Mouse (Mus musculus): ENCODE measurements around the gene Megf6. TPM values are rescaled to one million over a fixed set of nuclear protein-coding genes. Genes with fewer than 3 reads are reported as not detected.

Gene Megf6
- 7.0 and 12.7 TPM in 2 replicates for polyA plus RNA-seq (2014; fragmentation: Nextera tagmentation; extraction: Ambion mirVana)

DNA sequence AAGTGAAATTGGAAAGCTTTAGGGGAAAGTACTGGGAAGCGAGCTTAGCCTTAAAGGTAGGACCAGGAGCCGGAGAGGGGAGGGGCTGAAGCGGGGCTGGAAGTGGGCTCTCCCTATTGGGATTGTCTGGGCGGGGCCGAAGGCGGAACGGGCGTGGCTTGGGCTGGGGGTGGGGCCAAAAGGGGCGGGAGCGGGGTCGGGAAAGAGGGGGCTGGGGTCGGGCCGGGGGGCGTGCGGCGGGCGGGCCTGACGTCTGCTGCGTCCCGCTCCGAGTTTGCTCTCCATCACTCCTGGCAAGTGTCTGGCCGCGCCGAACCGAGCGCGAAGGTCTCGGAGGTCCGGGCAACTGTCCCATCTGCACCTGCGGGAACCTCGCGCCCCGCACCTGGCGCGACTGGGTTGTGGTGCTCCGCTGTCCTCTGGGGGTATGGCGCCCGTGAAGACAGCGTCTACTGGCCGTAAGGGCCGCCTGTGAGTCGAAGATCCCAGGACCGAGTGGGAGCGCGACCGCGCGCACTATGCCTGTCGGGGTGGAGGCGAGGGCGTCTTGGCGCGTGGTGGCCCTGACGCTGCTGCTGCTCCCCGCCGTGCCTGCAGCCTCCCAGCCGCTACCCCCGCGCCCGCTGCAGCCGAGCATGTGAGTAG lies at the start of gene Megf6:
Megf6 (plus strand) TSS at position 225 of the 645 bp plus-strand sequence.
- Histone ChIP-seq H3K9ac (ENCODE audit: low read depth, low read length) (peak within 1 kb of the TSS; percentile 51), H3K4me3 (ENCODE audit: low read length) (peak within 1 kb of the TSS; percentile 57), H3K4me1 (ENCODE audit: control insufficient read depth, insufficient read depth, low read length) (peaks cover 10% of the 10 kb centered on the region; the same call in 1 of the 2 replicates), H3K27ac (ENCODE audit: low read depth, low read length) (no peak within 1 kb of the TSS), H3K4me2 (replicated peaks; ENCODE audit: low read depth, low read length) (peak within 1 kb of the TSS; percentile 97), H3K27me3 (ENCODE audit: control insufficient read depth, insufficient read depth, low read length) (peaks cover 34% of the 10 kb centered on the region), H3K36me3 (ENCODE audit: control insufficient read depth, insufficient read depth, low read length) (no peaks in the 10 kb centered on the region), H3K9me3 (ENCODE audit: control insufficient read depth, low read length) (no peaks in the 10 kb centered on the region)
- WGBS: under 1% methylated on average over 46 of the region's 61 CpGs
- peak; percentile 83 for ATAC-seq (ENCODE audit: low FRiP score, low TSS enrichment)

DNA sequence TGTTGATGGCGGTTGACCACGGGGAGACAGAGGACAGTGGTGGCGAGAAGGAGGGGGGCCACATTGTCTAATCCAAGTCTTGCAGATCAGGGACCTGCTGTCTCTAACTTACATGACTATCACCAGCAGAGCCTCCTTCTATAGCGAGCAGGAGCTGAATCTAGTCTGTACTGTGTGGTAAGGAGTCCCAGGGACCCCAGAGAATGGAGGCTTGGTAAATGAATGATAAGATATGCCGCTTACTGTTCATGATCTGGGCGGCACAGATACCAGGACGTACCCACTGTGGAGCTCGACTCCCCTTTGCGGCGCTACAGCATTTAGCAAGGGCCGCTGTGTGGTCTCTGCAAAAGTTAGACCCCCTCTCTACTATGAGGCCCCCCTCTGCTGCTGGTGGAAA lies 48.7 kb upstream of the Megf6 start:
- Histone ChIP-seq H3K4me1 (ENCODE audit: control insufficient read depth, insufficient read depth, low read length) (no peaks in the 10 kb centered on the region), H3K27ac (ENCODE audit: low read depth, low read length) (no peak overlapping the region), H3K9me3 (ENCODE audit: control insufficient read depth, low read length) (no peaks in the 10 kb centered on the region), H3K4me2 (replicated peaks; ENCODE audit: low read depth, low read length) (no peak overlapping the region), H3K4me3 (ENCODE audit: low read length) (no peak overlapping the region), H3K9ac (ENCODE audit: low read depth, low read length) (no peak overlapping the region), H3K27me3 (ENCODE audit: control insufficient read depth, insufficient read depth, low read length) (peaks cover 4% of the 10 kb centered on the region; the same call in 1 of the 2 replicates), H3K36me3 (ENCODE audit: control insufficient read depth, insufficient read depth, low read length) (no peaks in the 10 kb centered on the region)
- ATAC-seq (ENCODE audit: low FRiP score, low TSS enrichment): no peak
- 82% methylated on average over 11 of the region's 11 CpGs for WGBS

DNA sequence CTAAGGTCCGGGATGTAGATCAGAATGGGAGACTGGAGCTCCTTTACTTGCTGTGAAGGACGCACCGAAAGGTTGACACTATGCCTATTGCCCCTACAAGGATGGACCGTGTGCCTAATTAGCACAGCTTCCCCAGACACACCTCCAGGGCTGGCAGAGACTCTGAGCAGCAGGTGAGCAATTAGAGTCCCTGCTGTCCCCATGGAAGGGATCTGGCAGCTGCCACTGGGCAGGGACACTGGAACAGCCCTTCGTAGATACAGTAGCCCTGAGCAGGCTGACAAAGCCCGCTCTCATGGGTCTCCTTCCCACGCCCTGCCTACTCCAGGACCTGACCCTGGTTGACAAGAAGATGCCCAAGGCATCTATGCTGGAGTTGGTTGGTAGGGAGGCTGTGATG lies 48.2 kb upstream of the Megf6 start:
- H3K4me3 ChIP-seq (ENCODE audit: low read length): no peak overlapping the region
- no peak overlapping the region for H3K9ac ChIP-seq (ENCODE audit: low read depth, low read length)
- no peaks in the 10 kb centered on the region for H3K36me3 ChIP-seq (ENCODE audit: control insufficient read depth, insufficient read depth, low read length)
- H3K4me1 ChIP-seq (ENCODE audit: control insufficient read depth, insufficient read depth, low read length): no peaks in the 10 kb centered on the region
- no peaks in the 10 kb centered on the region for H3K9me3 ChIP-seq (ENCODE audit: control insufficient read depth, low read length)
- H3K4me2 ChIP-seq (replicated peaks; ENCODE audit: low read depth, low read length): no peak overlapping the region
- 77% methylated on average over 7 of the region's 7 CpGs for WGBS
- no peak overlapping the region for H3K27ac ChIP-seq (ENCODE audit: low read depth, low read length)
- no peak for ATAC-seq (ENCODE audit: low FRiP score, low TSS enrichment)
- H3K27me3 ChIP-seq (ENCODE audit: control insufficient read depth, insufficient read depth, low read length): peaks cover 4% of the 10 kb centered on the region; the same call in 1 of the 2 replicates

DNA sequence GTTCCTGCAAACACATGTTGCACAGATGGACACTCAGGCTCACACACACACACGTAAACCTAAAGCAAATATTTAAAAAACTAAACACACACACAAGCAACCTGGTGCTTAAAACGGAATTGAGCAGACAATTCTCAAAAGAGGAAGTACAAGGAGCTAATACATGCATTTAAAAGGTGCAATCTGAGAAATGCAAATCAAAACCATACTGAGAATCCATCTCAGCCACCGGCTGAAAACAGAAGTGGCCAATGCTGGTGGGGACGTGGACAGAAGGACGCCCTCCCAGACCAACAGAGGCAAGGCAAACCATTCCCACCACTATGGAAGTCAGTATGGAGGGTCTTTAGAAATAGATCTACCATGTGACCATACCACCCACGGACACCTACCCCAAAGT lies 47.0 kb upstream of the Megf6 start:
- Histone ChIP-seq H3K4me3 (ENCODE audit: low read length) (no peak overlapping the region), H3K27me3 (ENCODE audit: control insufficient read depth, insufficient read depth, low read length) (peaks cover 10% of the 10 kb centered on the region; the same call in 1 of the 2 replicates), H3K4me2 (replicated peaks; ENCODE audit: low read depth, low read length) (no peak overlapping the region), H3K27ac (ENCODE audit: low read depth, low read length) (no peak overlapping the region), H3K9me3 (ENCODE audit: control insufficient read depth, low read length) (no peaks in the 10 kb centered on the region), H3K36me3 (ENCODE audit: control insufficient read depth, insufficient read depth, low read length) (no peaks in the 10 kb centered on the region), H3K9ac (ENCODE audit: low read depth, low read length) (no peak overlapping the region), H3K4me1 (ENCODE audit: control insufficient read depth, insufficient read depth, low read length) (no peaks in the 10 kb centered on the region)
- no peak for ATAC-seq (ENCODE audit: low FRiP score, low TSS enrichment)
- WGBS: 78% methylated on average over 6 of the region's 6 CpGs

DNA sequence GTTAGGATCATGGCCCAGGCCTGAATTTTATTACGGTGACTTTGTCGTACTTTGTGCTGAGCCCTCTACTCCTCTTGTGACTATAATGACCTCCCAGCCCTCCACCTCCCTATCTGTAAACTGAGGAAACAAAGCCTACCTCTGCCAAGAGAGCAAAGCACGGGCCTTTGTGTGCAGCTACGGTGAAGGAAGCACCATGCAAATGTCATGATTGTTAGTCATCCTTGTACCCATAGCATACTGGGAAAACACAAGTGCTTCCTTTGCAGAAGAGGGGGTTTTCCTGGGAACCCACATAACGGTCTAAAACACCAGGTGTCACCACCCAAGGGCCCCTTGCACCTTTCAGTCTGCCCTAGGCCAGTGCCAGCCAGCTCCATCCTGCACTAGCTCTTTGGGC lies 45.3 kb upstream of the Megf6 start:
- no peak overlapping the region for H3K27ac ChIP-seq (ENCODE audit: low read depth, low read length)
- H3K9ac ChIP-seq (ENCODE audit: low read depth, low read length): no peak overlapping the region
- no peaks in the 10 kb centered on the region for H3K4me1 ChIP-seq (ENCODE audit: control insufficient read depth, insufficient read depth, low read length)
- WGBS: 66% methylated on average over 5 of the region's 5 CpGs
- H3K9me3 ChIP-seq (ENCODE audit: control insufficient read depth, low read length): no peaks in the 10 kb centered on the region
- H3K27me3 ChIP-seq (ENCODE audit: control insufficient read depth, insufficient read depth, low read length): peaks cover 14% of the 10 kb centered on the region; the same call in 1 of the 2 replicates
- H3K4me3 ChIP-seq (ENCODE audit: low read length): no peak overlapping the region
- no peak overlapping the region for H3K4me2 ChIP-seq (replicated peaks; ENCODE audit: low read depth, low read length)
- ATAC-seq (ENCODE audit: low FRiP score, low TSS enrichment): no peak
- H3K36me3 ChIP-seq (ENCODE audit: control insufficient read depth, insufficient read depth, low read length): no peaks in the 10 kb centered on the region

DNA sequence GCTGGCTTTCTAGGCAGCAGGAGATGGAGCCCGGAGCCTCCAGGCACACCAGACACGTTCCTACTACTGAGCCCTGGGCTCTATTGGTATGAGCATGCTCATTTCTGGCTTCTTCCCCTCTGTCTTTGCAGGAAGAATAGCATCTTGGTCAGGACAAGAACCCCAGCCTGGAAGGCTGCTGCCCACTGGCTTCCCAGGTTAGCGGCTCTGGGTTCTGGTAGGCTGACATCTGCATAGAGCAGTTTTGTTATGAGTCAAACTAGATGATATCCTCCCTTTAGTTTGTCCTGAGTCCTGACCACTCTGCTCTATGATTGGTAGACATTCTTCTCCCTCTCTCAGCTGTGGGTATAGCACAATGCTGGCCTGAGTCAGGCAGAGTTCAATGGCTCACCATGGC lies 43.3 kb upstream of the Megf6 start:
- H3K4me1 ChIP-seq (ENCODE audit: control insufficient read depth, insufficient read depth, low read length): no peaks in the 10 kb centered on the region
- H3K4me3 ChIP-seq (ENCODE audit: low read length): no peak overlapping the region
- WGBS: 84% methylated on average over 3 of the region's 3 CpGs
- no peaks in the 10 kb centered on the region for H3K9me3 ChIP-seq (ENCODE audit: control insufficient read depth, low read length)
- peaks cover 14% of the 10 kb centered on the region; the same call in 1 of the 2 replicates for H3K27me3 ChIP-seq (ENCODE audit: control insufficient read depth, insufficient read depth, low read length)
- H3K36me3 ChIP-seq (ENCODE audit: control insufficient read depth, insufficient read depth, low read length): no peaks in the 10 kb centered on the region
- ATAC-seq (ENCODE audit: low FRiP score, low TSS enrichment): no peak
- no peak overlapping the region for H3K9ac ChIP-seq (ENCODE audit: low read depth, low read length)
- no peak overlapping the region for H3K4me2 ChIP-seq (replicated peaks; ENCODE audit: low read depth, low read length)
- no peak overlapping the region for H3K27ac ChIP-seq (ENCODE audit: low read depth, low read length)

DNA sequence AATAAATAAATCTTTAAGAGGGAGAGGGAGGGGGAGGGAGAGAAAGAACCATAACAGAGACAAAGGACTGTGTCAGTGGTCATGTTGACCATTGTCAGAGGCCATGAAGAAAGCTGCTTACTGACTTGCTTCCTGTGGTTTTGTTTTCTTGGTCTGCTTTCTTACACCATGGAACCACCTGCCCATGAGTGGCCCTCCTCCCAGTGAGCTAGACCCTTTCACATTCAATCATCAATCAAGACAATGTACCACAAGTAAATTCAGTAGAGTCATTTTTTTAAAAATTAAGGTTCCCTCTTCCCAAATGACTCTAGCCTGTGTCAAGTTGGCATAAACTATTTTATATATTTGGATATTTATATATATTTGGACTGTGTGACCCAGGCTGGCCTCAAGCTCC lies 40.6 kb upstream of the Megf6 start:
- H3K9ac ChIP-seq (ENCODE audit: low read depth, low read length): no peak overlapping the region
- H3K4me2 ChIP-seq (replicated peaks; ENCODE audit: low read depth, low read length): no peak overlapping the region
- H3K4me1 ChIP-seq (ENCODE audit: control insufficient read depth, insufficient read depth, low read length): 0 out of 2 replicates have a peak, but pooled peaks cover 4% of the 10 kb centered on the region
- no peaks in the 10 kb centered on the region for H3K9me3 ChIP-seq (ENCODE audit: control insufficient read depth, low read length)
- 0 out of 2 replicates have a peak, but pooled peaks cover 9% of the 10 kb centered on the region for H3K27me3 ChIP-seq (ENCODE audit: control insufficient read depth, insufficient read depth, low read length)
- no peak overlapping the region for H3K27ac ChIP-seq (ENCODE audit: low read depth, low read length)
- no peak for ATAC-seq (ENCODE audit: low FRiP score, low TSS enrichment)
- no peak overlapping the region for H3K4me3 ChIP-seq (ENCODE audit: low read length)
- H3K36me3 ChIP-seq (ENCODE audit: control insufficient read depth, insufficient read depth, low read length): no peaks in the 10 kb centered on the region

DNA sequence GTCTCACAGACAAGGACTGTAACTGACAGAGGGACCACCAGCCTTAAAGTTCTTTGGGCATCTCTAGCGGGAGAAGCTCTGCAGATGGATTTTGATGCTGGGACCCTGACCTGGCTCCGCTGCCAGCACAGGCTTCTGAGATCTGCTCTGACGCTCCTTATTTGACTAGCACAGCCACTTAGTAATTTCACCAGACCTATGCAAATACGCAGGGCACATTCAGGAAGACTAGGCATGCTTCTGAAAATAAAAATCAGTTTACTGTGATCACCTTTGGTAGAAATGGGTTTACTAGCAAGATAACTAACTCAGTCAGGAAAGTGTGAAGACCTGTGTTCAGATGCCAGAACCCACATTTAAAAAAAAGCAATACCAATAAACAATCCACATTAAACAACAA lies 38.6 kb upstream of the Megf6 start:
- 76% methylated on average over 4 of the region's 4 CpGs for WGBS
- peaks cover 11% of the 10 kb centered on the region; the same call in 1 of the 2 replicates for H3K27me3 ChIP-seq (ENCODE audit: control insufficient read depth, insufficient read depth, low read length)
- no peaks in the 10 kb centered on the region for H3K9me3 ChIP-seq (ENCODE audit: control insufficient read depth, low read length)
- no peak overlapping the region for H3K9ac ChIP-seq (ENCODE audit: low read depth, low read length)
- no peak overlapping the region for H3K4me3 ChIP-seq (ENCODE audit: low read length)
- H3K4me1 ChIP-seq (ENCODE audit: control insufficient read depth, insufficient read depth, low read length): 0 out of 2 replicates have a peak, but pooled peaks cover 4% of the 10 kb centered on the region
- H3K36me3 ChIP-seq (ENCODE audit: control insufficient read depth, insufficient read depth, low read length): no peaks in the 10 kb centered on the region
- no peak for ATAC-seq (ENCODE audit: low FRiP score, low TSS enrichment)
- H3K4me2 ChIP-seq (replicated peaks; ENCODE audit: low read depth, low read length): no peak overlapping the region
- H3K27ac ChIP-seq (ENCODE audit: low read depth, low read length): no peak overlapping the region

DNA sequence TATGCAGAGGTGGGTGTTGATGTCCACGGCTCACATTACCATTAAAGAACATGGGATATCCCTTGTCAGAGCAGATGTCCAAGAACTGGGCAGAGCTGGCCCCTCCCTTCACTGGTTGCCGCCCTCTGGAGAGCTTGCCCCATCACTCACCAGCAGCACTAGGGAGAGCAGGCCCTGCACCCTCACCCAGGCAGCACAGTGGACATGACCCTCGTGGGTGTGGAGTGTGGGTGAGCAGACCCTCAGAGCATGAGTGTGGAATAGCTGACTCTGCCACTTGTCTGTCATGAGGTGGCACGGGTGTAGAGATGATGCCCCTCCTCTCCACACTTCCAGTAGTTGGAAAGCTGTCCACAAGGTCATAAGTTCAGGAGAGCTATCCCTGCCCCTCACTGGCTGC lies 35.7 kb upstream of the Megf6 start:
- H3K4me3 ChIP-seq (ENCODE audit: low read length): no peak overlapping the region
- H3K27me3 ChIP-seq (ENCODE audit: control insufficient read depth, insufficient read depth, low read length): peaks cover 28% of the 10 kb centered on the region
- 51% methylated on average over 4 of the region's 4 CpGs for WGBS
- no peaks in the 10 kb centered on the region for H3K9me3 ChIP-seq (ENCODE audit: control insufficient read depth, low read length)
- no peak overlapping the region for H3K9ac ChIP-seq (ENCODE audit: low read depth, low read length)
- H3K27ac ChIP-seq (ENCODE audit: low read depth, low read length): no peak overlapping the region
- no peaks in the 10 kb centered on the region for H3K36me3 ChIP-seq (ENCODE audit: control insufficient read depth, insufficient read depth, low read length)
- no peak for ATAC-seq (ENCODE audit: low FRiP score, low TSS enrichment)
- no peak overlapping the region for H3K4me2 ChIP-seq (replicated peaks; ENCODE audit: low read depth, low read length)
- H3K4me1 ChIP-seq (ENCODE audit: control insufficient read depth, insufficient read depth, low read length): peaks cover 10% of the 10 kb centered on the region
